Mouse (Mus musculus): ENCODE measurements around the gene Mdc1.

DNA sequence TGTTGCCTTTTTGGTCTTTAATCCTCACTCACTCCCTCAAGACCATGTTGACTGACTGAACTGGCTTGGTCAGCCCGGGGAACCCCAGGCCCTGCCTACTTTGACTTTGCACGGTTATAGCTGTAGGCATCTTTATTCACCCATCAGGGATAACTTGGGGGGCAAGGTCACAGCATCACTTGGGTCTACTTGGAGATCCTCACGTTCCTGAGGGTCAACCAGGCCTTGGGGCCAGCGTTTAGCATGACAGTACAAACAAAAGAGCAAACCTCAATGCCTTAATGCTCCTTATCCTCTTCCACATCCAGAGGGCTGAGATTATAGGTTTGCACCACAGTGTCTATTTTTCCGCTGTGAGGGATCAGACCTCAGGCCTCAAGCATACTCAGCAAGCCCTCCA lies 29.0 kb upstream of the Mdc1 start:
- TF ChIP-seq POLR2A (IDR thresholded peaks at IDR 0.05; ENCODE audit: low read depth, low read length): no peak
- no peak for TF ChIP-seq CTCF (conservative IDR thresholded peaks at IDR 0.05; ENCODE audit: insufficient read depth, insufficient read length, low read depth, low read length)
